Mouse (Mus musculus): ENCODE measurements around the gene Kdm4b. TPM values are rescaled to one million over a fixed set of nuclear protein-coding genes. Genes with fewer than 3 reads are reported as not detected.

Kdm4b gene
- polyA plus RNA-seq, 1 experiment from 2014 or later: 59.9 TPM

DNA sequence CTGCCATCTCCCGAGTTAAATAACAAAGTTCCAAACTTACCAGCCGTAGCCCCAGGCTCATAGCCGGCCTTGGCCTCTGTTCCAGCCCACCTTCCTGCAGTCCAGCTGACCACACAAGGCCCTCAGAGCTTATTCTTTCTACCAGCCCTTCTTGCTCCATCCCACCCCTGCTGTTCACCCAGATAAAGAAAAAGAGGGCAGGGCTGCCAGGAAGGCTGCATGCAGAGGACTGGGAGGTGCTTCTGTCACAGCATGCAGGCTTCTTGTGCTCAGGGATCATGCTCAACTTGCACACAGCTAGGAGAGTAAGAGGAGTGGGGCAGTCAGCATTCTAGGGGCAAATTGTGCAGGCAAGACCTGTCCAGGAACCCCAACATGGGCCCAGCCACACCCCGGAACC lies 22.3 kb downstream of the Kdm4b start:
- H3K27ac ChIP-seq (ENCODE audit: low read depth, low read length): no peak overlapping the region
- WGBS: 83% methylated on average over 4 of the region's 4 CpGs
- ATAC-seq (ENCODE audit: insufficient read depth, low FRiP score, low TSS enrichment): no peak

DNA sequence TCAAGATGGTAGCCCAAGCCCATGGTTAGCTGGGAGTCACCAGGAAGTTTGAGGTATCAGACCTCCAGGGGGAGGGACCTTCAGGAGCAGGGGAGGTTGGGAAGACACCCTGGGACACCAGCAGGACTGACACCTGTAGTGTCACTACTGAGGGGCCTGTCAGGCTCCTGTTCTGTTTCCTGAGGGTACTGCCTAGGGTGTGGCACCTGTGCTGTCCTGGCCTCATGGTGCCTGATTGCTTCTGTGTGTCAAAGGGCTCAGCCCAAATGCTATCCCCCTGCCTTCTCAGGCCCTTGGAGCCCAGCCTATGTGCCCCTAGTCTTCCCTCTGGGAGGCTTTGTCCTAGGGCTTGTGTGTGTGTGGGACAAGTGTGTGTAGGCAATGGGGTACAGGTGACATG lies 22.7 kb downstream of the Kdm4b start:
- Histone ChIP-seq H3K9me3 (ENCODE audit: control insufficient read depth, low read length) (no peaks in the 10 kb centered on the region), H3K27ac (ENCODE audit: low read depth, low read length) (no peak overlapping the region), H3K9ac (ENCODE audit: low read length) (no peak overlapping the region), H3K36me3 (ENCODE audit: control insufficient read depth, insufficient read depth, low read length) (peaks cover 8% of the 10 kb centered on the region), H3K4me3 (ENCODE audit: low read depth, low read length) (no peak overlapping the region), H3K4me2 (ENCODE audit: low read depth) (no peak overlapping the region), H3K27me3 (ENCODE audit: control insufficient read depth, insufficient read depth, low read length) (no peaks in the 10 kb centered on the region), H3K4me1 (ENCODE audit: control insufficient read depth, insufficient read depth, low read length) (no peaks in the 10 kb centered on the region)
- no peak for DNase-seq (ENCODE audit: low spot score)
- ATAC-seq (ENCODE audit: insufficient read depth, low FRiP score, low TSS enrichment): no peak

More for the DNA sequence above, 22.3 kb downstream of the Kdm4b start:
- H3K9ac ChIP-seq (ENCODE audit: low read length): no peak overlapping the region
- peaks cover 3% of the 10 kb centered on the region for H3K36me3 ChIP-seq (ENCODE audit: control insufficient read depth, insufficient read depth, low read length)
- no peaks in the 10 kb centered on the region for H3K9me3 ChIP-seq (ENCODE audit: control insufficient read depth, low read length)
- no peak for DNase-seq (ENCODE audit: low spot score)
- H3K4me1 ChIP-seq (ENCODE audit: control insufficient read depth, insufficient read depth, low read length): no peaks in the 10 kb centered on the region
- H3K4me3 ChIP-seq (ENCODE audit: low read depth, low read length): no peak overlapping the region
- H3K27me3 ChIP-seq (ENCODE audit: control insufficient read depth, insufficient read depth, low read length): no peaks in the 10 kb centered on the region
- H3K4me2 ChIP-seq (ENCODE audit: low read depth): no peak overlapping the region

DNA sequence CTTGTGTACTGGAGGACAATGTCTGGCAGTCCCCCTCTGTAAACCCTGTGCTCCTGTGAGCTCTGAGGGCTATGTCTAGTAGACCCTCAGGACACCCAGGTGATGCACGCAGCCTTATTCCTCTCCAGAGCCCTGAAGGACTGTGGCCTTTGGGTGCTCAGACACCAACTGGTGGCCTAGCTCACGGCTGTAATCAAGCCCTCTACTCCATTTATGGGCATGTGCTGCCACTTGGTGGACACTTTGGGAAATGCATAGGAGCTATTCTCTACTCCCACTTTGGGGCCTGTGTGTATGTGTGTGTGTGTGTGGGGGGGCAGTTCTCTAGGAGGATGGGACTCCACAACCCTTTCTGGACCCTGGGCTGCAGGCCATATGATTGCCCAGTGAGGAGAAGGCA lies 24.8 kb downstream of the Kdm4b start:
- H3K4me2 ChIP-seq (ENCODE audit: low read depth): no peak overlapping the region
- H3K4me3 ChIP-seq (ENCODE audit: low read depth, low read length): no peak overlapping the region
- H3K36me3 ChIP-seq (ENCODE audit: control insufficient read depth, insufficient read depth, low read length): peaks cover 9% of the 10 kb centered on the region
- 21% methylated on average over 2 of the region's 2 CpGs for WGBS
- H3K27me3 ChIP-seq (ENCODE audit: control insufficient read depth, insufficient read depth, low read length): no peaks in the 10 kb centered on the region
- H3K9ac ChIP-seq (ENCODE audit: low read length): no peak overlapping the region
- ATAC-seq (ENCODE audit: insufficient read depth, low FRiP score, low TSS enrichment) (peak; percentile 25), DNase-seq (ENCODE audit: low spot score) (peak; percentile 73)
- H3K9me3 ChIP-seq (ENCODE audit: control insufficient read depth, low read length): no peaks in the 10 kb centered on the region
- no peak overlapping the region for H3K27ac ChIP-seq (ENCODE audit: low read depth, low read length)
- H3K4me1 ChIP-seq (ENCODE audit: control insufficient read depth, insufficient read depth, low read length): no peaks in the 10 kb centered on the region

DNA sequence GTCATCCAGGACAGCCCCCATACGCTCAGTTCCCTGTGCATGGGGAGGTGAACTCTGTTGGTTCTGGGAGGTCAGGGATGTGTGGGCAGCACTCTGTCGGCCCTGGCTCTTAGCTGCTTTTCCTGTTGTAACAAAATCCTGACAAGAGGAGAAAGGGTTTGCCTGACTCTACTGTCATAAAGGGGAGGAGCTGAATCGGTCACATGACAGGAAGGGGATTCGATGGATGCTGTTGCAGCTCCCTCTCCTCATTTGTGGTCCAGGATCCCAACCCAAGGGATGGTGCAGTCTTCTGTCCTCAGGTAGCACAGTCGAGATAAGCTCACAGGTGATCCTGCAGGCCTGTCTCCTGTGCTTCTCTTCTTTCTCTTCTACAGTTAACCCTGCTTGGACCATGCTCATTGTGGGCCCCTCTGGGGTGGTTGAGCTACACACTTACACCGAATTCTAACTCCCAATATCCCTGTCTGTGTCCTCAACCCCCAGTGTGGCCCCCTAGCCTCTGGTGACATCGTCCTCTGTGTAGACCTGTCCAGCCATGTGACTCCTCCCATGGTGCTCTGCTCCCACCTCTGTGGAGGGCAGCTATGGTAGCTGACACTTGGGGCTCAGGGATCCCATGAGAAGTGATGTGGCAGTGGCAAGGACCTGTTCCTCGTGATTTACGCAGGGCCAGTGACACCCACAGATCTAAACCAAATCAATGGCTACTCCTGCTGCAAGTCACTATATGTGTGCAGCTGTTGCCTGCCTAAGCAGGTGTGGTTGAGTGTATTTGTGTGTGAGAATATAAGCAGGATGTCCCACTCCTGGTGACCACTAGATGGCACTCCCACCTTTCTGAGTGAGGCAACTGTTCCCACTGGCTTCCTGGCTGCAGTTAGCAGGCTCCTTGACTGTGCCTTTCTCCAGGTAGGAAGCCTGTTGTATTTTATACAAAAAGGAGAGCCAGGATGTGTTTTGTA lies 31.3 kb downstream of the Kdm4b start:
- DNase-seq (ENCODE audit: low spot score): peak; percentile 76
- no peak overlapping the region for H3K27ac ChIP-seq (ENCODE audit: low read depth, low read length)
- peaks cover 14% of the 10 kb centered on the region for H3K36me3 ChIP-seq (ENCODE audit: control insufficient read depth, insufficient read depth, low read length)
- 72% methylated on average over 9 of the region's 9 CpGs for WGBS
- no peak overlapping the region for H3K4me3 ChIP-seq (ENCODE audit: low read depth, low read length)
- no peaks in the 10 kb centered on the region for H3K9me3 ChIP-seq (ENCODE audit: control insufficient read depth, low read length)
- H3K27me3 ChIP-seq (ENCODE audit: control insufficient read depth, insufficient read depth, low read length): no peaks in the 10 kb centered on the region
- H3K4me2 ChIP-seq (ENCODE audit: low read depth): no peak overlapping the region
- H3K4me1 ChIP-seq (ENCODE audit: control insufficient read depth, insufficient read depth, low read length): no peaks in the 10 kb centered on the region
- ATAC-seq (ENCODE audit: insufficient read depth, low FRiP score, low TSS enrichment): peak; percentile 46
- H3K9ac ChIP-seq (ENCODE audit: low read length): no peak overlapping the region

DNA sequence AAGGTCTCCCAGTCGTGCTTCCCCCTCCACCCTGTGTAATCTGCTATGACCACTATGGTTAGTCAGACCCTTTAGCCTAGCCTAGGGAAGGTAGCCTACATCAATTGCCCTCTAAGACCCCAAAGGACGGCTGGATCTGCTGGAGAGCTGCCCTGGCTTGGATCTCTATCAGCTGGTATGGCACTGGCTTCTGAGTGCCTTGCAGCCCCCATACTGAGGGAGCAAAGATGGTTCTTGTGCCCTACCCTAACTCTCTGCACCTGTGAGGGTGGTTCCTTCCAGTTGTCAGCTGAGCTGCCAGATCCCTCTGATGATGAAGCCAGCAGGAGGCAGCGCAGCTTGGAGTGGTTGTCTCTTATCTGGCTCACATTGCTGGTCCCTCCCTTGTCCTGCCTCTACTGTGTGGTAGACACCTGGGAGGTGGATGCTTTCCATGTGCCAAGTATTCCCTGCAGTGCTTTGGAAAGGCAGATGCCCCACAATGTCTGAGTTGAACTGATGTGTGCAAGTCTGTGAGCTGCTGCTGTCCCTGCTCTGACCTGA lies 33.4 kb downstream of the Kdm4b start:
- Histone ChIP-seq H3K36me3 (ENCODE audit: control insufficient read depth, insufficient read depth, low read length) (peaks cover 6% of the 10 kb centered on the region), H3K9me3 (ENCODE audit: control insufficient read depth, low read length) (no peaks in the 10 kb centered on the region), H3K4me2 (ENCODE audit: low read depth) (no peak overlapping the region), H3K27ac (ENCODE audit: low read depth, low read length) (no peak overlapping the region), H3K9ac (ENCODE audit: low read length) (no peak overlapping the region), H3K4me3 (ENCODE audit: low read depth, low read length) (no peak overlapping the region), H3K27me3 (ENCODE audit: control insufficient read depth, insufficient read depth, low read length) (no peaks in the 10 kb centered on the region), H3K4me1 (ENCODE audit: control insufficient read depth, insufficient read depth, low read length) (no peaks in the 10 kb centered on the region)
- WGBS: 87% methylated on average over 3 of the region's 3 CpGs
- ATAC-seq (ENCODE audit: insufficient read depth, low FRiP score, low TSS enrichment) (no peak), DNase-seq (ENCODE audit: low spot score) (no peak)

DNA sequence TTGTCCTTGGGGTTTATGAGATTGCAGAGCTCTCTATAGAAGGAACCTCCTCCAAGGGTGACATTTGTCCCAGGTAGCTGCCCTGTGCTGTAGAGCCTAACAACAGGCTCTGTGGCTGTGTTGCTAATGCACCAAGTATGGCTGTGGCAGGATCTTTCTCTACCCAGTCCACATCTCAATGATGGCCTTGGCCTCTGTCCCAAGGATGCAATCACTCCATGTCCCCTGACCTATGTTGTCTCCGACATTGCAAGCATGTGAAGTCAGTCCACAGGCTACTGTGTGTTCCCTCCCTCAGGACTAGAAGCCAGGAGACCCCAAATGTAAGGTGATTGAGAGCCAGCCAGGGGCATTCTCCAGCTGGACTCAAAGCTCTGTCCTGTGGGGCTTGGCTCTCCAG lies 34.0 kb downstream of the Kdm4b start:
- Histone ChIP-seq H3K4me1 (ENCODE audit: control insufficient read depth, insufficient read depth, low read length) (no peaks in the 10 kb centered on the region), H3K27me3 (ENCODE audit: control insufficient read depth, insufficient read depth, low read length) (no peaks in the 10 kb centered on the region), H3K4me2 (ENCODE audit: low read depth) (no peak overlapping the region), H3K9ac (ENCODE audit: low read length) (no peak overlapping the region), H3K27ac (ENCODE audit: low read depth, low read length) (no peak overlapping the region), H3K4me3 (ENCODE audit: low read depth, low read length) (no peak overlapping the region), H3K9me3 (ENCODE audit: control insufficient read depth, low read length) (no peaks in the 10 kb centered on the region), H3K36me3 (ENCODE audit: control insufficient read depth, insufficient read depth, low read length) (peaks cover 6% of the 10 kb centered on the region)
- ATAC-seq (ENCODE audit: insufficient read depth, low FRiP score, low TSS enrichment) (no peak), DNase-seq (ENCODE audit: low spot score) (no peak)
- 100% methylated on average over 1 of the region's 1 CpGs for WGBS

DNA sequence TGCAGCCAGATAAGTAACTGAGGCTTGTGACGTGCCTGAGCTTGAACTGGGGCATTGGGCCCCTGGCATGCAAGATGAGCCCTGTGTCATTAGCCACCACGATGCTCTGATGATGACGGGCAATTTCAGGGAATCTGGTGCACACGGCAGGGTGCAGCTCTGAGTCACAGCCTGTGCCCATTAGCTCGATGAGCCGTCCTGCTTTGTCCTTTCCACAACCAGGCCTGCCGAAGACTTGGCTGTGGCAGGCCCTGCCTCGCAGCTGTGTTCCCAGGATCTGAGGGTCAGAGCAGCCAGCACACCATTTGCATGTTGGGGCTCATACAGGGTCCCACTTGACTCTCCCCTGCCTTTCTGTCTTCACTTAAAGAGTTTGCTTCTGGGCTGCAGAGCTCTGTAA lies 34.6 kb downstream of the Kdm4b start:
- Histone ChIP-seq H3K9ac (ENCODE audit: low read length) (no peak overlapping the region), H3K4me2 (ENCODE audit: low read depth) (no peak overlapping the region), H3K27ac (ENCODE audit: low read depth, low read length) (no peak overlapping the region), H3K4me3 (ENCODE audit: low read depth, low read length) (no peak overlapping the region), H3K4me1 (ENCODE audit: control insufficient read depth, insufficient read depth, low read length) (0 out of 2 replicates have a peak, but pooled peaks cover 2% of the 10 kb centered on the region), H3K36me3 (ENCODE audit: control insufficient read depth, insufficient read depth, low read length) (peaks cover 6% of the 10 kb centered on the region), H3K9me3 (ENCODE audit: control insufficient read depth, low read length) (no peaks in the 10 kb centered on the region), H3K27me3 (ENCODE audit: control insufficient read depth, insufficient read depth, low read length) (no peaks in the 10 kb centered on the region)
- ATAC-seq (ENCODE audit: insufficient read depth, low FRiP score, low TSS enrichment) (no peak), DNase-seq (ENCODE audit: low spot score) (no peak)
- WGBS: 35% methylated on average over 8 of the region's 8 CpGs

DNA sequence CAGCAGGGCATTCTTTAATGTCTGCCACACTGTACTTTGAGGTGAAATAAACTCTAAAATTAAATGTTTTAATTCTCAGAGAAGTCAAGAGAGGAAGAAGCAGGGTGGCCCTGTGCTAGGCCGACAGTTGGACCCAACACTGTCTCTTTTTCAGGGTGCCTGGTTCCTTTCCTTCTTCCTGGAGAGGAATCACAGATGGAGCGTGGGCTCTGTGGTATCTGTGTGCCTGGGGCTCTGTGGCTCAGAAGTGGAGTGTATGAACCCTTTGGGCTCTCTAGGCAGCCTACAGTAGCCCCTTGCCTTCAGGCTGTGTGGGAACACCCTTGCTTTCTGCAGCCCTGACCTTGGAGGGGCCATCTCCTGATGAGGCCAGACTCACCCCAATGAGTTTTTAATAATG lies 35.7 kb downstream of the Kdm4b start:
- Histone ChIP-seq H3K27me3 (ENCODE audit: control insufficient read depth, insufficient read depth, low read length) (no peaks in the 10 kb centered on the region), H3K9me3 (ENCODE audit: control insufficient read depth, low read length) (no peaks in the 10 kb centered on the region), H3K9ac (ENCODE audit: low read length) (no peak overlapping the region), H3K36me3 (ENCODE audit: control insufficient read depth, insufficient read depth, low read length) (peaks cover 6% of the 10 kb centered on the region), H3K4me2 (ENCODE audit: low read depth) (no peak overlapping the region), H3K27ac (ENCODE audit: low read depth, low read length) (no peak overlapping the region), H3K4me3 (ENCODE audit: low read depth, low read length) (no peak overlapping the region), H3K4me1 (ENCODE audit: control insufficient read depth, insufficient read depth, low read length) (0 out of 2 replicates have a peak, but pooled peaks cover 5% of the 10 kb centered on the region)
- DNase-seq (ENCODE audit: low spot score) (no peak), ATAC-seq (ENCODE audit: insufficient read depth, low FRiP score, low TSS enrichment) (no peak)
- WGBS: 85% methylated on average over 2 of the region's 2 CpGs

Measured in neural tube, embryonic 11.5 days (tissue).